Mouse (Mus musculus): ENCODE data around the gene Cradd. TPM values are rescaled to one million over a fixed set of nuclear protein-coding genes. Genes with fewer than 3 reads are reported as not detected.

The Cradd gene
- total and polyA plus RNA-seq, 3 experiments: 1.9 to 9.0 TPM; not detected in 1

GRCm38 (mm10) chr10:95244961-95245679, 78.8 kb downstream of the Cradd start:
- no peaks in the 10 kb centered on the region for H3K36me3 ChIP-seq (ENCODE audit: control insufficient read depth in 1 of 2, insufficient read depth in 2 of 2, low read length in 2 of 2)
- H3K79me2 ChIP-seq (ENCODE audit: control insufficient read depth, insufficient read depth, low read length, poor library complexity): no peaks in the 10 kb centered on the region; the same call in 1 of the 2 replicates
- H3K9me3 ChIP-seq (replicated peaks; ENCODE audit: insufficient read depth, low read length): no peaks in the 10 kb centered on the region
- no peaks in the 10 kb centered on the region for H3K27me3 ChIP-seq (ENCODE audit: control insufficient read depth in 1 of 2, insufficient read depth in 2 of 2, low read length in 2 of 2)
- H3K9ac ChIP-seq (ENCODE audit: control insufficient read depth, low read depth, low read length, poor library complexity, severe bottlenecking): no peak overlapping the region
- no peaks in the 10 kb centered on the region; a peak in 1 of 4 replicates for H3K4me1 ChIP-seq (ENCODE audit: control insufficient read depth in 1 of 2, insufficient read depth in 2 of 2, low read length in 2 of 2)
- TF ChIP-seq SIN3A (IDR thresholded peaks at IDR 0.05; ENCODE audit: low read length) (no peak), GATA1 (IDR thresholded peaks at IDR 0.05; ENCODE audit: low read depth, low read length) (no peak), MAZ (IDR thresholded peaks at IDR 0.05; ENCODE audit: low read depth, low read length) (no peak), POLR2AphosphoS5 (IDR thresholded peaks at IDR 0.05; ENCODE audit: borderline replicate concordance, low read depth, low read length) (no peak)
- no peak for DNase-seq (ENCODE audit: low read depth, low spot score)
- H3K27ac ChIP-seq (ENCODE audit: control insufficient read depth, low read depth, low read length): no peak overlapping the region
- H3K4me3 ChIP-seq (ENCODE audit: control insufficient read depth in 1 of 2, insufficient read depth in 1 of 2, low read depth in 2 of 2, low read length in 2 of 2): no peak overlapping the region

- H3K79me2 ChIP-seq (ENCODE audit: control insufficient read depth, insufficient read depth, low read length, poor library complexity): no peaks in the 10 kb centered on the region
- H3K4me1 ChIP-seq (ENCODE audit: control insufficient read depth in 1 of 2, insufficient read depth in 2 of 2, low read length in 2 of 2): no peaks in the 10 kb centered on the region
- H3K27me3 ChIP-seq (ENCODE audit: control insufficient read depth in 1 of 2, insufficient read depth in 2 of 2, low read length in 2 of 2): no peaks in the 10 kb centered on the region
- H3K27ac ChIP-seq (ENCODE audit: control insufficient read depth, low read depth, low read length): no peak overlapping the region
- TF ChIP-seq ZKSCAN1 (IDR thresholded peaks at IDR 0.05; ENCODE audit: low read depth, low read length) (no peak), RAD21 (IDR thresholded peaks at IDR 0.05; ENCODE audit: low read depth, low read length) (no peak), CHD2 (IDR thresholded peaks at IDR 0.05; ENCODE audit: low read length) (no peak), POLR2AphosphoS5 (IDR thresholded peaks at IDR 0.05; ENCODE audit: borderline replicate concordance, low read depth, low read length) (no peak), JUND (IDR thresholded peaks at IDR 0.05; ENCODE audit: low read depth, low read length) (no peak), CTCF (IDR thresholded peaks at IDR 0.05 in 2 of 3, conservative IDR thresholded peaks at IDR 0.05 in 1 of 3; ENCODE audit: control insufficient read depth in 1 of 3, insufficient read depth in 1 of 3, low read depth in 2 of 3, low read length in 3 of 3, poor library complexity in 1 of 3, severe bottlenecking in 1 of 3) (no peak), GABPA (IDR thresholded peaks at IDR 0.05; ENCODE audit: low read depth, low read length) (no peak), TBP (IDR thresholded peaks at IDR 0.05; ENCODE audit: low read depth, low read length) (no peak), TAL1 (IDR thresholded peaks at IDR 0.05; ENCODE audit: low read length) (no peak)
- no peak overlapping the region for H3K4me3 ChIP-seq (ENCODE audit: control insufficient read depth in 1 of 2, insufficient read depth in 1 of 2, low read depth in 2 of 2, low read length in 2 of 2)
- DNase-seq (ENCODE audit: low read depth, low spot score): no peak
- no peaks in the 10 kb centered on the region for H3K36me3 ChIP-seq (ENCODE audit: control insufficient read depth in 1 of 2, insufficient read depth in 2 of 2, low read length in 2 of 2)
- no peaks in the 10 kb centered on the region for H3K9me3 ChIP-seq (replicated peaks; ENCODE audit: insufficient read depth, low read length)
- H3K9ac ChIP-seq (ENCODE audit: control insufficient read depth, low read depth, low read length, poor library complexity, severe bottlenecking): no peak overlapping the region
Observed at GRCm38 (mm10) chr10:95239196-95240069, 84.5 kb downstream of the Cradd start.

DNA sequence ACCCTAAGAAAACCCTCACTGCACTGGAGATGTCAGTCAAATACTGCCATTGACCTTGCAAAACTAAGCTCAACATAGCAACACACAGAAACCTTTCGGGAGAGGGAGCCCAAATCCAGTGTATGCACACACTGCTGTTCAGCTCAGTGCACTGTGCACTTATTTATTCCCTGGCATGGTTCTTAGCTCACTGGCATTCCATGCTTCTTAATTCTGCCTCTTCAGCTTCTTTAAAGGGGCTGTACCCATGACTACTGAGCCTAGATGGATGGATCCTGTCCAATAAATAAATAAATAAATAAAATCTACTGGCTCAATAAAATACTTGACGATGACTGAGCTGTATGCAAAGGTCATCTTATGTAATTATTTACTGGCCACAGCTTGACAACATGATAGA, 85.3 kb downstream of the Cradd start:
- H3K36me3 ChIP-seq (ENCODE audit: control insufficient read depth in 1 of 2, insufficient read depth in 2 of 2, low read length in 2 of 2): no peaks in the 10 kb centered on the region
- no peaks in the 10 kb centered on the region for H3K4me1 ChIP-seq (ENCODE audit: control insufficient read depth in 1 of 2, insufficient read depth in 2 of 2, low read length in 2 of 2)
- no peak overlapping the region for H3K4me3 ChIP-seq (ENCODE audit: control insufficient read depth in 1 of 2, insufficient read depth in 1 of 2, low read depth in 2 of 2, low read length in 2 of 2)
- no peaks in the 10 kb centered on the region for H3K9me3 ChIP-seq (replicated peaks; ENCODE audit: insufficient read depth, low read length)
- H3K79me2 ChIP-seq (ENCODE audit: control insufficient read depth, insufficient read depth, low read length, poor library complexity): no peaks in the 10 kb centered on the region
- no peaks in the 10 kb centered on the region for H3K27me3 ChIP-seq (ENCODE audit: control insufficient read depth in 1 of 2, insufficient read depth in 2 of 2, low read length in 2 of 2)
- H3K9ac ChIP-seq (ENCODE audit: control insufficient read depth, low read depth, low read length, poor library complexity, severe bottlenecking): no peak overlapping the region
- no peak overlapping the region for H3K27ac ChIP-seq (ENCODE audit: control insufficient read depth, low read depth, low read length)
- no peak for DNase-seq (ENCODE audit: low read depth, low spot score)
- no peak for TF ChIP-seq POLR2AphosphoS5 (IDR thresholded peaks at IDR 0.05; ENCODE audit: borderline replicate concordance, low read depth, low read length)
- TF ChIP-seq ELF1 (IDR thresholded peaks at IDR 0.05; ENCODE audit: low read depth, low read length): no peak
- TF ChIP-seq USF2 (IDR thresholded peaks at IDR 0.05; ENCODE audit: borderline replicate concordance in 1 of 2, insufficient read depth in 1 of 2, low read depth in 1 of 2, low read length in 2 of 2): no peak
- no peak for TF ChIP-seq MYC (IDR thresholded peaks at IDR 0.05; ENCODE audit: low read depth, low read length)
- no peak for TF ChIP-seq RCOR1 (IDR thresholded peaks at IDR 0.05; ENCODE audit: low read depth, low read length)
- TF ChIP-seq POLR2AphosphoS2 (IDR thresholded peaks at IDR 0.05; ENCODE audit: low read length): no peak
- TF ChIP-seq ETS1 (IDR thresholded peaks at IDR 0.05; ENCODE audit: low read depth, low read length): no peak
- no peak for TF ChIP-seq NRF1 (IDR thresholded peaks at IDR 0.05; ENCODE audit: insufficient read depth, low read depth, low read length, poor library complexity, severe bottlenecking)
- no peak for TF ChIP-seq ZMIZ1 (IDR thresholded peaks at IDR 0.05; ENCODE audit: low read depth, low read length)
- no peak for TF ChIP-seq CHD2 (IDR thresholded peaks at IDR 0.05; ENCODE audit: low read length)
- no peak for TF ChIP-seq ZC3H11A (IDR thresholded peaks at IDR 0.05; ENCODE audit: low read depth, low read length)
- TF ChIP-seq KAT2A (conservative IDR thresholded peaks at IDR 0.05; ENCODE audit: low read depth, low read length): no peak
- TF ChIP-seq POLR2A (IDR thresholded peaks at IDR 0.05; ENCODE audit: control insufficient read depth in 1 of 2, insufficient read depth in 1 of 2, low read depth in 1 of 2, low read length in 2 of 2, poor library complexity in 1 of 2): no peak
- TF ChIP-seq SMC3 (IDR thresholded peaks at IDR 0.05; ENCODE audit: low read depth, low read length): no peak
